Mouse (Mus musculus) CH12.LX (cell line): ENCODE results near the gene D11Wsu47e. TPM values are rescaled to one million over a fixed set of nuclear protein-coding genes. Genes with fewer than 3 reads are reported as not detected.

Source experiments
- DNase-seq: peaks from one replicate; pipeline ENCODE4 v3.0.0-alpha.2; 2013; ENCODE audit errors: extremely low read depth
- H3K27ac ChIP-seq: 2 replicates; pipeline ENCODE4 v1.5.1; 2012; ENCODE audit warnings: low read depth, mild to moderate bottlenecking, control low read depth, moderate library complexity; ENCODE audit not compliant: insufficient read depth
- H3K27me3 ChIP-seq: replicated peaks from 2 replicates; pipeline ENCODE3; 2012; ENCODE audit warnings: inconsistent platforms
- H3K36me3 ChIP-seq, 2 experiments: replicated peaks in 1 of 2; 2 replicates each; pipeline versions ENCODE3 to v1.6.1; 2012; ENCODE audit warnings: inconsistent platforms in 1 of 2, low read length in 1 of 2, mild to moderate bottlenecking in 1 of 2, mixed read lengths in 1 of 2, moderate library complexity in 1 of 2; ENCODE audit not compliant: control insufficient read depth in 1 of 2, insufficient read depth in 1 of 2
- H3K4me1 ChIP-seq, 2 experiments: 2 replicates each; pipeline ENCODE4 v1.6.1; 2012; ENCODE audit warnings: inconsistent platforms in 1 of 2, moderate library complexity in 1 of 2; ENCODE audit not compliant: insufficient read depth in 2 of 2, control insufficient read depth in 1 of 2
- H3K4me2 ChIP-seq: 2 replicates; pipeline ENCODE4 v1.6.1; 2012; ENCODE audit warnings: low read depth, mild to moderate bottlenecking, control low read depth; ENCODE audit not compliant: poor library complexity, insufficient read depth, severe bottlenecking
- H3K4me3 ChIP-seq, 3 experiments: fragments of 150-350 bp in 1 of 3; sonication (generic) in 1 of 3; replicated peaks in 1 of 3; 2 replicates each; pipeline versions ENCODE3 to v1.5.1; 2011 to 2012; ENCODE audit warnings: low read depth in 2 of 3, low read length in 2 of 3, mild to moderate bottlenecking in 2 of 3, moderate library complexity in 2 of 3, control low read depth in 1 of 3, improper control_type of control experiment in 1 of 3, inconsistent platforms in 1 of 3, mixed read lengths in 1 of 3; ENCODE audit not compliant: poor library complexity in 1 of 3
- H3K79me2 ChIP-seq: replicated peaks from 2 replicates; pipeline ENCODE4 v1.6.1; 2012; ENCODE audit warnings: mild to moderate bottlenecking, moderate library complexity; ENCODE audit not compliant: control insufficient read depth, poor library complexity, insufficient read depth, severe bottlenecking; ENCODE audit errors: extremely low read depth
- H3K9ac ChIP-seq: 2 replicates; pipeline ENCODE4 v1.6.1; 2012; ENCODE audit warnings: low read depth, mild to moderate bottlenecking, control low read depth, moderate library complexity; ENCODE audit not compliant: insufficient read depth
- H3K9me3 ChIP-seq: replicated peaks from 2 replicates; pipeline ENCODE3; 2012; ENCODE audit warnings: low read length, inconsistent platforms, mixed read lengths
- BHLHE40 ChIP-seq: IDR thresholded peaks from 2 replicates; pipeline ENCODE4 v1.6.1; 2011; ENCODE audit warnings: mild to moderate bottlenecking, low read depth, low read length, improper control_type of control experiment
- CHD2 ChIP-seq: IDR thresholded peaks from 2 replicates; pipeline ENCODE4 v1.6.1; 2011; ENCODE audit warnings: low read length, improper control_type of control experiment
- ELF1 ChIP-seq: IDR thresholded peaks from 2 replicates; pipeline ENCODE4 v1.6.1; 2014; ENCODE audit warnings: low read depth, mild to moderate bottlenecking, inconsistent platforms, low read length, improper control_type of control experiment
- EP300 ChIP-seq: IDR thresholded peaks from 2 replicates; pipeline ENCODE4 v1.6.1; 2011; ENCODE audit warnings: low read length, improper control_type of control experiment
- GABPA ChIP-seq: IDR thresholded peaks from 2 replicates; pipeline ENCODE4 v1.6.1; 2012; ENCODE audit warnings: low read depth, low read length, improper control_type of control experiment, inconsistent platforms; ENCODE audit not compliant: insufficient replicate concordance
- HCFC1 ChIP-seq: IDR thresholded peaks from 2 replicates; pipeline ENCODE4 v1.6.1; 2012; ENCODE audit warnings: low read depth, mild to moderate bottlenecking, inconsistent platforms, low read length, improper control_type of control experiment
- MAZ ChIP-seq: IDR thresholded peaks from 2 replicates; pipeline ENCODE4 v1.6.1; 2012; ENCODE audit warnings: low read depth, mild to moderate bottlenecking, inconsistent platforms, low read length, improper control_type of control experiment, moderate library complexity
- MYC ChIP-seq: IDR thresholded peaks from 2 replicates; pipeline ENCODE4 v1.6.1; 2011; ENCODE audit warnings: low read depth, mild to moderate bottlenecking, improper control_type of control experiment, low read length
- RCOR1 ChIP-seq: conservative IDR thresholded peaks from 2 replicates; pipeline ENCODE4 v1.6.1; 2012; ENCODE audit warnings: low read depth, mild to moderate bottlenecking, inconsistent platforms, low read length, improper control_type of control experiment
- SIN3A ChIP-seq: IDR thresholded peaks from 2 replicates; pipeline ENCODE4 v1.6.1; 2012; ENCODE audit warnings: low read length, improper control_type of control experiment, inconsistent platforms
- TCF12 ChIP-seq: IDR thresholded peaks from 2 replicates; pipeline ENCODE4 v1.6.1; 2014; ENCODE audit warnings: low read depth, mild to moderate bottlenecking, inconsistent platforms, low read length, improper control_type of control experiment
- USF1 ChIP-seq: IDR thresholded peaks from 2 replicates; pipeline ENCODE4 v1.6.1; 2014; ENCODE audit warnings: low read depth, mild to moderate bottlenecking, inconsistent platforms, low read length, improper control_type of control experiment
- ZKSCAN1 ChIP-seq: IDR thresholded peaks from 2 replicates; pipeline ENCODE4 v1.6.1; 2012; ENCODE audit warnings: low read depth, inconsistent platforms, low read length, improper control_type of control experiment, borderline replicate concordance
- dilution Hi-C: fragments of 300-500 bp; cut with MboI; formaldehyde crosslinking; loops from 2 replicates; pipeline ENCODE4 v1.14.3; 2020; ENCODE audit warnings: low sequenced_read_pairs; ENCODE audit not compliant: extremely low pct_unique_long_range_greater_than_20kb, extremely low pct_ligation_motif_present
- in situ Hi-C: fragments of 300-500 bp; cut with MboI; formaldehyde crosslinking; loops from 3 replicates; pipeline ENCODE4 v1.14.3; 2019; ENCODE audit warnings: low sequenced_read_pairs, low pct_ligation_motif_present, low pct_unique_long_range_greater_than_20kb, mixed read lengths
- polyA plus RNA-seq: library from polyadenylated mRNA; unstranded; fragments of >175 nt; gene quantifications from 2 replicates; pipeline ENCODE4 v1.2.1, GENCODE M21; 2012; ENCODE audit warnings: low read depth; ENCODE audit not compliant: insufficient read length
- total RNA-seq, 2 experiments: library from RNA; depleted of rRNA; stranded (reverse); fragments of 300-350 nt in 1 of 2; fragments of >200 nt in 1 of 2; gene quantifications; 2 replicates each; pipeline ENCODE4 v1.2.3; 2012 to 2014

The D11Wsu47e gene
- total and polyA plus RNA-seq, 3 experiments, result 25.1 to 29.6 (median 26.2) TPM

GRCm38 (mm10) chr11:113737912-113738311 is 53.7 kb downstream of the D11Wsu47e start:
- DNase-seq, result no peak
- TF ChIP-seq SIN3A, result no peak
- TF ChIP-seq EP300, result no peak
- no peak for TF ChIP-seq ZKSCAN1
- TF ChIP-seq MAZ, result no peak
- dilution Hi-C loops, result no loop called here
- Histone ChIP-seq H3K36me3 (peaks cover 0 to 23% of the 10 kb centered on the region in 2 experiments), H3K79me2 (no peaks in the 10 kb centered on the region), H3K9me3 (peaks cover 14% of the 10 kb centered on the region), H3K27ac (no peak overlapping the region), H3K4me1 (peaks cover 3 to 22% of the 10 kb centered on the region in 2 experiments; a peak in 3 of 4 replicates), H3K4me3 (no peak overlapping the region), H3K9ac (no peak overlapping the region), H3K27me3 (no peaks in the 10 kb centered on the region), H3K4me2 (no peak overlapping the region)
- in situ Hi-C loops, result no loop called here

- dilution Hi-C loops, result no loop called here
- no peaks in the 10 kb centered on the region for H3K79me2 ChIP-seq
- H3K4me3 ChIP-seq, result no peak overlapping the region
- H3K4me2 ChIP-seq, result no peak overlapping the region
- peaks cover 3 to 9% of the 10 kb centered on the region in 2 experiments; a peak in 3 of 4 replicates for H3K4me1 ChIP-seq
- in situ Hi-C loops, result no loop called here
- no peak overlapping the region for H3K9ac ChIP-seq
- H3K27ac ChIP-seq, result no peak overlapping the region
- no peaks in the 10 kb centered on the region for H3K27me3 ChIP-seq
- no peak for DNase-seq
- H3K36me3 ChIP-seq, result peaks cover 0 to 30% of the 10 kb centered on the region in 2 experiments
- TF ChIP-seq GABPA (no peak), RCOR1 (no peak), MYC (no peak), ELF1 (no peak), MAZ (no peak)
- H3K9me3 ChIP-seq, result peaks cover 19% of the 10 kb centered on the region
Measured at GRCm38 (mm10) chr11:113739213-113739612, 55.0 kb downstream of the D11Wsu47e start.

GRCm38 (mm10) chr11:113740100-113740499 is 55.9 kb downstream of the D11Wsu47e start:
- Histone ChIP-seq H3K9ac (no peak overlapping the region), H3K4me3 (no peak overlapping the region), H3K79me2 (no peaks in the 10 kb centered on the region), H3K27me3 (no peaks in the 10 kb centered on the region), H3K4me1 (peaks cover 3 to 5% of the 10 kb centered on the region in 2 experiments; a peak in 3 of 4 replicates), H3K36me3 (peaks cover 0 to 33% of the 10 kb centered on the region in 2 experiments), H3K27ac (no peak overlapping the region), H3K4me2 (no peak overlapping the region), H3K9me3 (peaks cover 19% of the 10 kb centered on the region)
- no peak for TF ChIP-seq BHLHE40
- no peak for TF ChIP-seq TCF12
- TF ChIP-seq HCFC1, result no peak
- TF ChIP-seq USF1, result no peak
- TF ChIP-seq CHD2, result no peak
- dilution Hi-C loops, result no loop called here
- in situ Hi-C loops, result no loop called here
- no peak for DNase-seq
